Mouse (Mus musculus): Measurements from ENCODE around the gene Osbpl9.

Osbpl9 gene

GRCm38 (mm10) chr4:109105254-109105653 is 96.8 kb downstream of the Osbpl9 start:
- no peak for DNase-seq (ENCODE audit: low read depth, low spot score)

GRCm38 (mm10) chr4:109103145-109103883 is 98.8 kb downstream of the Osbpl9 start:
- no peak for DNase-seq (ENCODE audit: low read depth, low spot score)

- DNase-seq (ENCODE audit: low read depth, low spot score) = no peak
These were observed 99.5 kb downstream of the Osbpl9 start for GRCm38 (mm10) chr4:109102574-109102973.

- DNase-seq (ENCODE audit: low read depth, low spot score) = no peak
These were observed 103.2 kb downstream of the Osbpl9 start for GRCm38 (mm10) chr4:109098861-109099260.

GRCm38 (mm10) chr4:109094269-109094668 is 107.8 kb downstream of the Osbpl9 start:
- no peak for DNase-seq (ENCODE audit: low read depth, low spot score)

GRCm38 (mm10) chr4:109092344-109092743 is 109.7 kb downstream of the Osbpl9 start:
- DNase-seq (ENCODE audit: low read depth, low spot score) = no peak

- DNase-seq (ENCODE audit: low read depth, low spot score) = no peak
These were observed 110.8 kb downstream of the Osbpl9 start for GRCm38 (mm10) chr4:109091241-109091777.

- DNase-seq (ENCODE audit: low read depth, low spot score) = no peak
These were observed 112.1 kb downstream of the Osbpl9 start for GRCm38 (mm10) chr4:109089999-109090398.

GRCm38 (mm10) chr4:109089171-109089570 is 112.9 kb downstream of the Osbpl9 start:
- DNase-seq (ENCODE audit: low read depth, low spot score) = no peak

GRCm38 (mm10) chr4:109080118-109080517 is 122.0 kb downstream of the Osbpl9 start:
- no peak for DNase-seq (ENCODE audit: low read depth, low spot score)

- DNase-seq (ENCODE audit: low read depth, low spot score) = no peak
These were observed 122.4 kb downstream of the Osbpl9 start for GRCm38 (mm10) chr4:109079676-109080075.

- DNase-seq (ENCODE audit: low read depth, low spot score) = no peak
These were observed 123.1 kb downstream of the Osbpl9 start for GRCm38 (mm10) chr4:109078941-109079340.

- DNase-seq (ENCODE audit: low read depth, low spot score) = no peak
These were observed 128.8 kb downstream of the Osbpl9 start for GRCm38 (mm10) chr4:109073296-109073695.

- no peak for DNase-seq (ENCODE audit: low read depth, low spot score)
These were observed 129.2 kb downstream of the Osbpl9 start for GRCm38 (mm10) chr4:109072891-109073290.

- DNase-seq (ENCODE audit: low read depth, low spot score) = no peak
These were observed 136.4 kb downstream of the Osbpl9 start for GRCm38 (mm10) chr4:109065714-109066113.

- DNase-seq (ENCODE audit: low read depth, low spot score) = no peak
These were observed 137.1 kb downstream of the Osbpl9 start for GRCm38 (mm10) chr4:109064941-109065340.

- no peak for DNase-seq (ENCODE audit: low read depth, low spot score)
These were observed 142.7 kb downstream of the Osbpl9 start for GRCm38 (mm10) chr4:109059255-109059821.

GRCm38 (mm10) chr4:109057640-109058039 is 144.4 kb downstream of the Osbpl9 start:
- no peak for DNase-seq (ENCODE audit: low read depth, low spot score)

- DNase-seq (ENCODE audit: low read depth, low spot score) = no peak
These were observed 145.7 kb downstream of the Osbpl9 start for GRCm38 (mm10) chr4:109056351-109056750.

GRCm38 (mm10) chr4:109054003-109054402 is 148.1 kb downstream of the Osbpl9 start:
- DNase-seq (ENCODE audit: low read depth, low spot score) = no peak

GRCm38 (mm10) chr4:109052282-109052681 is 149.8 kb downstream of the Osbpl9 start:
- DNase-seq (ENCODE audit: low read depth, low spot score) = no peak

- no peak for DNase-seq (ENCODE audit: low read depth, low spot score)
These were observed 153.8 kb downstream of the Osbpl9 start for GRCm38 (mm10) chr4:109048258-109048657.

GRCm38 (mm10) chr4:109043756-109044155 is 158.3 kb downstream of the Osbpl9 start:
- DNase-seq (ENCODE audit: low read depth, low spot score) = no peak
